Mouse (Mus musculus) brain, embryonic 14.5 days (tissue): ENCODE measurements around the gene Exosc10.

ENCODE experiments used
- CTCF ChIP-seq: fragments of 200-500 bp; IDR thresholded peaks from 2 replicates; pipeline ENCODE4 v1.5.1; 2012; ENCODE audit warnings: inconsistent platforms, mild to moderate bottlenecking, moderate library complexity, borderline replicate concordance; ENCODE audit not compliant: insufficient read depth, insufficient read length; ENCODE audit errors: extremely low read depth
- POLR2A ChIP-seq: fragments of 200-500 bp; IDR thresholded peaks from 2 replicates; pipeline ENCODE4 v1.6.1; 2012; ENCODE audit warnings: mild to moderate bottlenecking, inconsistent platforms, borderline replicate concordance; ENCODE audit not compliant: poor library complexity, insufficient read depth, insufficient read length, severe bottlenecking; ENCODE audit errors: extremely low read depth

DNA sequence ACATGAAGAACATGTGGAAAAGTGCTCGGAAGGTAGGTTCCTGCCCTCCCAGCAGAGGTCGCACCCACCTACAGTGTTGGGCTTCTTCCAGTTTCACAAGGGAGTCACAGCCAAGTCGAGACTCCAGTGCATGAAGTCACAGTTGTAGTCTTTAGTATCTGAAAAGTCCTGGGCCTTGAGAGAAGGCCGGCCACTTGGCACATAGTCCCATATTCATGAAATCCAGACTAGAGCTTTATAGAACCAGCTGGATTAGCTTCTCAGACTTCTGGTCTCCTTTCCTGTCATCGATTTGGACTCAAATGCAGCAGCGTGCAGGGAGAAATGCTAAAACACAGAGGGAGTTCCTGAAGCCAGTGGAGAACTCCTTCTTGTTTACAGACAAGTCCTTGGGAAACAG lies 27.5 kb upstream of the Exosc10 start:
- no peak for TF ChIP-seq CTCF
- no peak for TF ChIP-seq POLR2A
